Mouse (Mus musculus) embryonic fibroblast, embryonic 13.5 days (primary cell): ENCODE results near the gene Mrgprx1.

Experiments
- CTCF ChIP-seq: IDR thresholded peaks from 2 replicates; pipeline ENCODE4 v1.5.1; 2011; ENCODE audit warnings: mild to moderate bottlenecking, control low read depth, low read length, moderate library complexity, borderline replicate concordance; ENCODE audit not compliant: insufficient read depth
- POLR2A ChIP-seq: IDR thresholded peaks from 2 replicates; pipeline ENCODE4 v1.6.1; 2011; ENCODE audit warnings: low read depth, mild to moderate bottlenecking, control low read depth, low read length, moderate library complexity

DNA sequence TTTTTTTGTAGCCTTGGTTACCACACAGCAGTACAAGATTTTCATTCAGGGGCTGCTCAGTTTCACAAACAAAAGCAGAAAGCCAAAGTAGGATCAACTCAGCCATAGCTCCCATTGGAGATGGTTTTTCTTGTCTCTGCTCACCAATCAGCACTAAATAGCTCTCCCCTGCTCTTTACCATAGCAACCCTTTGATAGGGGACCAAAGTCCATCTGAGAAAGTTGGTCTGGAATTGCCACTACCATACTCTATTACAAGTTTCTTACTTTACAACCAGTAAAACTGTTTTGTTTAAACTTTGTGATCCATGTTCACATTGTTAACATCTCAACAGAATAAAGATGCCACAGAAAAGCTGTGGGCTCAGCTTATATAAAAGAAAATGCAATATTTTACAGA lies 48.1 kb upstream of the Mrgprx1 start:
- TF ChIP-seq CTCF (no peak), POLR2A (no peak)
